Mouse (Mus musculus) CH12.LX (cell line): ENCODE data around the gene Tcf7.

Source experiments
- CHD1 ChIP-seq: IDR thresholded peaks from 2 replicates; pipeline ENCODE4 v1.6.1; 2012; ENCODE audit warnings: low read depth, low read length, improper control_type of control experiment, inconsistent platforms
- CTCF ChIP-seq, 2 experiments: IDR thresholded peaks in 1 of 2; conservative IDR thresholded peaks in 1 of 2; 2 replicates each; pipeline ENCODE4 v1.5.1; 2011 to 2012; ENCODE audit warnings: low read depth in 2 of 2, low read length in 2 of 2, improper control_type of control experiment in 1 of 2, inconsistent platforms in 1 of 2, mild to moderate bottlenecking in 1 of 2, moderate library complexity in 1 of 2
- POLR2A ChIP-seq: IDR thresholded peaks from 2 replicates; pipeline ENCODE4 v1.6.1; 2011; ENCODE audit warnings: low read depth, mild to moderate bottlenecking, improper control_type of control experiment, low read length
- RAD21 ChIP-seq: IDR thresholded peaks from 2 replicates; pipeline ENCODE4 v1.6.1; 2011; ENCODE audit warnings: low read depth, mild to moderate bottlenecking, low read length, improper control_type of control experiment, moderate library complexity
- TCF12 ChIP-seq: IDR thresholded peaks from 2 replicates; pipeline ENCODE4 v1.6.1; 2014; ENCODE audit warnings: low read depth, mild to moderate bottlenecking, inconsistent platforms, low read length, improper control_type of control experiment

- no peak for TF ChIP-seq CHD1
- no peak for TF ChIP-seq CTCF (conservative IDR thresholded peaks at IDR 0.05 in 1 of 2, IDR thresholded peaks at IDR 0.05 in 1 of 2; ENCODE audit: low read depth in 2 of 2, low read length in 2 of 2)
- no peak for TF ChIP-seq TCF12
- no peak for TF ChIP-seq POLR2A
- no peak for TF ChIP-seq RAD21
These were observed 19.9 kb upstream of the Tcf7 start for GRCm38 (mm10) chr11:52302668-52303067.
